In genomic region chr17:72242036-72242435, GRCm38 (mm10) we compare ENCODE assay signal across 9 mouse cellular contexts.
A peak's percentile ranks its signal among the peaks of the same experiment; 100 is the strongest.
DNase-seq lines count a peak whose midpoint lies in the region; ATAC-seq and TF ChIP-seq lines count a peak whose summit lies in the region.
"Had no signal": no experiment of that assay in that cellular context is flagged by ENCODE, and none has a peak within 500 bp of the region (broad histone marks: within the 10 kb centered on the region; RNA-seq: fewer than 3 reads in every experiment).

No protein-coding gene starts in this region.

- dilution Hi-C loops in CH12.LX (cut with MboI; ENCODE audit: extremely low pct_ligation_motif_present, extremely low pct_unique_long_range_greater_than_20kb, low sequenced_read_pairs), result no loop called here

- no peaks in the 10 kb centered on the region for H3K27me3 ChIP-seq in kidney, embryonic 14.5 days (ENCODE audit: control insufficient read depth, insufficient read depth, low read length)
- H3K27me3 ChIP-seq in CH12.LX (replicated peaks), result no peaks in the 10 kb centered on the region
- no peaks in the 10 kb centered on the region for H3K27me3 ChIP-seq in embryonic facial prominence, embryonic 10.5 days (replicated peaks; ENCODE audit: low read depth, poor library complexity, severe bottlenecking)
- no peaks in the 10 kb centered on the region for H3K27me3 ChIP-seq in intestine, embryonic 16.5 days (replicated peaks; ENCODE audit: control insufficient read depth, insufficient read depth, low read length)
- H3K27me3 ChIP-seq: limb, embryonic 12.5 days had no signal

- peak; percentile 24 for DNase-seq in kidney, adult 11 months
- peak; percentile 49 for DNase-seq in CH12.LX (ENCODE audit: extremely low read depth)
- peak; percentile 16 to 37 for DNase-seq in adrenal gland, adult 18-20 months (ENCODE audit: low spot score in 2 of 2)
- peak; percentile 19 for DNase-seq in embryonic facial prominence, embryonic 10.5 days (ENCODE audit: low spot score)
- peak; percentile 16 to 31 for DNase-seq in layer of hippocampus, postnatal 14 days (ENCODE audit: low spot score in 2 of 2)
- DNase-seq in retina, embryonic 14.5 days (ENCODE audit: low spot score), result peak; percentile 71

- H3K9me3 ChIP-seq in kidney, embryonic 14.5 days (ENCODE audit: control insufficient read depth, low read length), result no peaks in the 10 kb centered on the region
- H3K9me3 ChIP-seq in CH12.LX (replicated peaks; ENCODE audit: low read length), result peaks cover 6% of the 10 kb centered on the region
- peaks cover 3% of the 10 kb centered on the region; the same call in 1 of the 2 replicates for H3K9me3 ChIP-seq in embryonic facial prominence, embryonic 10.5 days
- H3K9me3 ChIP-seq in intestine, embryonic 16.5 days (ENCODE audit: control insufficient read depth, low read length), result no peaks in the 10 kb centered on the region

- H3K4me2 ChIP-seq in kidney, embryonic 14.5 days (replicated peaks; ENCODE audit: low read depth, low read length), result no peak overlapping the region
- no peak overlapping the region for H3K4me2 ChIP-seq in CH12.LX (ENCODE audit: insufficient read depth, low read depth, poor library complexity, severe bottlenecking)
- no peak overlapping the region for H3K4me2 ChIP-seq in intestine, embryonic 16.5 days (ENCODE audit: low read depth, low read length)
- H3K4me2 ChIP-seq: limb, embryonic 12.5 days had no signal

- WGBS in kidney, embryonic 14.5 days, result 54% methylated on average over 4 of the region's 4 CpGs
- 44% methylated on average over 4 of the region's 4 CpGs for WGBS in embryonic facial prominence, embryonic 10.5 days
- 36% methylated on average over 4 of the region's 4 CpGs for whole genome bisulfite sequencing in intestine, embryonic 16.5 days

- no peak for TF ChIP-seq EP300 in CH12.LX (IDR thresholded peaks at IDR 0.05; ENCODE audit: low read length)

- H3K36me3 ChIP-seq in kidney, embryonic 14.5 days (ENCODE audit: control insufficient read depth, insufficient read depth, low read length), result no peaks in the 10 kb centered on the region
- H3K36me3 ChIP-seq in CH12.LX (replicated peaks in 1 of 2; ENCODE audit: control insufficient read depth in 1 of 2, insufficient read depth in 1 of 2, low read length in 1 of 2), result no peaks in the 10 kb centered on the region
- H3K36me3 ChIP-seq in embryonic facial prominence, embryonic 10.5 days (replicated peaks), result no peaks in the 10 kb centered on the region
- H3K36me3 ChIP-seq in intestine, embryonic 16.5 days (ENCODE audit: control insufficient read depth, insufficient read depth, low read length), result no peaks in the 10 kb centered on the region
- H3K36me3 ChIP-seq: limb, embryonic 12.5 days had no signal

- H3K9ac ChIP-seq in kidney, embryonic 14.5 days (ENCODE audit: low read depth, low read length), result no peak overlapping the region
- H3K9ac ChIP-seq in CH12.LX (ENCODE audit: insufficient read depth, low read depth), result no peak overlapping the region
- H3K9ac ChIP-seq in intestine, embryonic 16.5 days (ENCODE audit: low read depth, low read length), result no peak overlapping the region
- H3K9ac ChIP-seq: limb, embryonic 12.5 days had no signal

- peak; percentile 87 to 93 for TF ChIP-seq CTCF in CH12.LX (conservative IDR thresholded peaks at IDR 0.05 in 1 of 2, IDR thresholded peaks at IDR 0.05 in 1 of 2; ENCODE audit: low read depth in 2 of 2, low read length in 2 of 2)

- TF ChIP-seq RAD21 in CH12.LX (IDR thresholded peaks at IDR 0.05; ENCODE audit: low read depth, low read length), result peak; percentile 89

- TF ChIP-seq POLR2A in CH12.LX (IDR thresholded peaks at IDR 0.05; ENCODE audit: low read depth, low read length), result no peak

- ATAC-seq in kidney, embryonic 14.5 days (ENCODE audit: low FRiP score, low TSS enrichment), result no peak
- ATAC-seq in intestine, embryonic 16.5 days, result no peak

- in situ Hi-C loops in CH12.LX (cut with MboI; ENCODE audit: low pct_ligation_motif_present, low pct_unique_long_range_greater_than_20kb, low sequenced_read_pairs), result loop anchor here (25.0 kb wide), 1 partner anchor 280 kb away; no protein-coding TSS in a partner anchor

- H3K4me1 ChIP-seq in kidney, embryonic 14.5 days (ENCODE audit: control insufficient read depth, insufficient read depth, low read length), result no peaks in the 10 kb centered on the region
- H3K4me1 ChIP-seq in CH12.LX (ENCODE audit: control insufficient read depth in 1 of 2, insufficient read depth in 2 of 2), result peaks cover 0 to 3% of the 10 kb centered on the region in 2 experiments; a peak in 1 of 4 replicates
- H3K4me1 ChIP-seq in embryonic facial prominence, embryonic 10.5 days, result no peaks in the 10 kb centered on the region
- H3K4me1 ChIP-seq in intestine, embryonic 16.5 days (ENCODE audit: control insufficient read depth, insufficient read depth, low read length), result no peaks in the 10 kb centered on the region
- H3K4me1 ChIP-seq: limb, embryonic 12.5 days had no signal

- no peak overlapping the region for H3K27ac ChIP-seq in kidney, embryonic 14.5 days (ENCODE audit: low read depth, low read length)
- no peak overlapping the region for H3K27ac ChIP-seq in CH12.LX (ENCODE audit: insufficient read depth, low read depth)
- H3K27ac ChIP-seq in embryonic facial prominence, embryonic 10.5 days (replicated peaks), result no peak overlapping the region
- H3K27ac ChIP-seq in intestine, embryonic 16.5 days (ENCODE audit: low read length), result no peak overlapping the region
- H3K27ac ChIP-seq: limb, embryonic 12.5 days had no signal

- no peak overlapping the region for H3K4me3 ChIP-seq in kidney, embryonic 14.5 days (ENCODE audit: low read length)
- no peak overlapping the region for H3K4me3 ChIP-seq in CH12.LX (replicated peaks in 1 of 3; ENCODE audit: low read depth in 2 of 3, low read length in 2 of 3, poor library complexity in 1 of 3)
- H3K4me3 ChIP-seq in embryonic facial prominence, embryonic 10.5 days, result no peak overlapping the region
- H3K4me3 ChIP-seq in intestine, embryonic 16.5 days (ENCODE audit: low read length), result no peak overlapping the region
- H3K4me3 ChIP-seq: limb, embryonic 12.5 days had no signal

- no peaks in the 10 kb centered on the region for H3K79me2 ChIP-seq in CH12.LX (replicated peaks; ENCODE audit: control insufficient read depth, extremely low read depth, insufficient read depth, poor library complexity, severe bottlenecking)

TF ChIP-seq in CH12.LX, 34 proteins besides CTCF, POLR2A, EP300 and RAD21:
- peak; percentile 89 for TF ChIP-seq SMC3 (IDR thresholded peaks at IDR 0.05; ENCODE audit: low read depth, low read length)
- no peak for TF ChIP-seq ZMIZ1 (IDR thresholded peaks at IDR 0.05; ENCODE audit: low read depth, low read length)
TF ChIP-seq in CH12.LX: peak in this region for 1.

Comparison
In these comparisons a context has a peak if more than half of its experiments do, and no peak if none do; other contexts are left out.
1. DNase-seq: peak in every context shown above with its lines; median percentile 71 in retina, embryonic 14.5 days; 49 in CH12.LX; 26 in adrenal gland, adult 18-20 months; 24 in kidney, adult 11 months; 24 in layer of hippocampus, postnatal 14 days; 19 in embryonic facial prominence, embryonic 10.5 days.